Mouse (Mus musculus) granulocyte monocyte progenitor cell, adult 5-6 weeks (primary cell): Measurements from ENCODE around the gene Slc25a48. TPM values are rescaled to one million over a fixed set of nuclear protein-coding genes. Genes with fewer than 3 reads are reported as not detected.

Experiments used
- ATAC-seq: replicated peaks from 2 replicates; pipeline ENCODE4 v1.8.0; 2016; ENCODE audit warnings: mild to moderate bottlenecking, moderate TSS enrichment, inconsistent platforms; ENCODE audit not compliant: poor library complexity, severe bottlenecking
- total RNA-seq, 2 experiments: library from RNA; stranded (forward) in 1 of 2; stranded (reverse) in 1 of 2; fragments of 200-712, 200-1000 nt in 1 of 2; fragments of >200 nt in 1 of 2; fragmentation: Nextera tagmentation in 1 of 2; gene quantifications; 2 replicates each; pipeline ENCODE4 v1.2.3; 2014 to 2017

Gene Slc25a48
- total RNA-seq (2014; fragmentation: Nextera tagmentation) (not detected in 2 replicates), total RNA-seq (2017) (not detected in 2 replicates)

GRCm38 (mm10) chr13:56438211-56439075 is at the start of gene Slc25a48:
Gene Slc25a48 (plus strand): TSS chr13:56438355.
- ATAC-seq = peak; percentile 39

- no peak for ATAC-seq
These were observed 40.6 kb upstream of the Slc25a48 start for GRCm38 (mm10) chr13:56397572-56397971.

DNA sequence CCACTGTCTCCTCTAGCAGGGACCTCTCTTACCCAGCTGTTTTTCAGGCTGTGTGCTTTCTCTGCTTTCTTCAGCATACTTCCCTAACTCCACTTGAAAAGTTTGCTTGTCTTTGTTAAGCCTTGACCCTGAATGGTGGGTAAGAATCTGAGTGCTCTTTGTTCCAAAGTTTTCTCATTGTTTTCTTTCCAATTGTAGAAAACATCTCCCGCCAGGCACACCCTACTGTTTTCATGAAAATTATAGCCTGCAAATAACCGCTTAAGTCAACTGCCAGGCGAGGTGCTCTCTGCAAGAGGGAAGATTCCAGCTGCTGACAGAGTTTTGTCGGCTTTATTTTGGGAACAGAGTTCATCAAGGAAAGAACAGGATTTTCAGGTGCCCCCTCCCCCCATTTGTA is 37.0 kb upstream of the Slc25a48 start:
- ATAC-seq = no peak

- ATAC-seq = no peak
These were observed 34.6 kb upstream of the Slc25a48 start for GRCm38 (mm10) chr13:56403381-56404086.

DNA sequence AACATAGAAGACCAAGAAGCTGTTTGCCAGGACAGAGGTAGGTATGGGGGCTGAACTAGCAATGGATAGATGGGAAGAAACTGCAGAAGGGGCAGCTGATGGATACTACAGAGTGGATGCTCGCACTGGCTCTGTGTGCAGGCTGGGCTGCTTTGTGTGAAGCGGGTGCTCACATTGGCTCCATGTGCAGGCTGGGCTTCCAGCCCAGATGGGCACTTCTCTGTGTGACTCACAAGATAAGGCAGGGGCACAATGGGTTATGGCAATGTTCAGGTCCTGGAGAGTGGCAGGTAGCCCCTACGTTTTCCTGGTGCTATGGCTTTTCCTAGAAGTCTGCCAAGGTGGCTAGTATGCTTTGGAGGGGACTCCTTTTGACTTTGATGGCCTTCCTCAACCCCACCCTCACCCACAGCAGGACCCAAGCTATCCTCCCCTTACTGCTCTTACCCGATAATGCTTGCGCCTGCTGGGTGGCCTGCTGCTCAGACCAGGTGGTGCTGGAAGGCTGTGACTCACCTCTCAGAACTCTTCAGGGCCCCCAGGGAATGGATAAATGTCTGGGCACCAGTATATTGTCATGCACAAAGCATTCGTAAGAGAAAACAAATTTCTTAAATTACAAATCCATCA is 33.5 kb upstream of the Slc25a48 start:
- no peak for ATAC-seq

GRCm38 (mm10) chr13:56412286-56412873 is 25.8 kb upstream of the Slc25a48 start:
- ATAC-seq = no peak

- no peak for ATAC-seq
These were observed 19.3 kb upstream of the Slc25a48 start for GRCm38 (mm10) chr13:56418685-56419483.

- no peak for ATAC-seq
These were observed 18.6 kb upstream of the Slc25a48 start for GRCm38 (mm10) chr13:56419538-56419937.

DNA sequence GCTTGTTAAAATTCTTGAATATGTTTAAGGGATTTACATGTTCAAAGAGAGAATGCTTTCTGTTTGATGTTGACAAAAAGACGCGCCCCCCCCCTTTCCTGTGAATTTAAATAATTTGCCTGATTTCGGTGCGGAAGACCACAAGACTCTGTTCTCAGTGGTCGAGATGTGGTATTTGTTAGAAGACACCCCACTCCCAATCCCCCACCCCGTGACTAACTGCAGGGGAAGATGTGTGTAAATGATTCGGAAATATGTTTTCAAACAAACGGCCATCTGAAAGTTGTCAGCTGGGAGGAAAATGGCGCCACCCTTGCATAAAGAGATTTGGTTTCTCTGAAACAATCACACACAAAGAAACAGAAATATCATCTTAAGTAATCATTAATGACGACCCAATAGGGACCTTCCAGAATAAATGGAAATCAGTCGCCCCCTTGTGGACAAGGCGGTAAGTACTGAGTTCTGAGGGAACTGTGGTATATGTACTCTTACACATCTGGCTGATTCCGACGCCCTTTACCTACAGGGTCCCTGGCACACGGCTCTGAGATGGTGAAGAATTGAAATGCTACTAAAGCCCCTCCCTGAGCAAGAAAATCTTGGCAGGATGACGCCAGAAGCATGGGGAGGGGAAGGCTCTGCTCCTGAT is 16.0 kb upstream of the Slc25a48 start:
- peak; percentile 46; the same call in 1 of the 2 replicates for ATAC-seq

- ATAC-seq = no peak
These were observed 12.2 kb upstream of the Slc25a48 start for GRCm38 (mm10) chr13:56425931-56426330.

- ATAC-seq = no peak
These were observed 11.8 kb upstream of the Slc25a48 start, which contains the start of gene Gm3045 for GRCm38 (mm10) chr13:56426365-56426764. Gene Gm3045 (plus strand): TSS chr13:56426594.

GRCm38 (mm10) chr13:56428724-56429500 is 9.2 kb upstream of the Slc25a48 start:
- peak; percentile 81 for ATAC-seq

- ATAC-seq = no peak
These were observed 5.7 kb upstream of the Slc25a48 start for GRCm38 (mm10) chr13:56432496-56432895.

- peak; percentile 56; the same call in 1 of the 2 replicates for ATAC-seq
These were observed 4.7 kb upstream of the Slc25a48 start for GRCm38 (mm10) chr13:56433466-56433865.

DNA sequence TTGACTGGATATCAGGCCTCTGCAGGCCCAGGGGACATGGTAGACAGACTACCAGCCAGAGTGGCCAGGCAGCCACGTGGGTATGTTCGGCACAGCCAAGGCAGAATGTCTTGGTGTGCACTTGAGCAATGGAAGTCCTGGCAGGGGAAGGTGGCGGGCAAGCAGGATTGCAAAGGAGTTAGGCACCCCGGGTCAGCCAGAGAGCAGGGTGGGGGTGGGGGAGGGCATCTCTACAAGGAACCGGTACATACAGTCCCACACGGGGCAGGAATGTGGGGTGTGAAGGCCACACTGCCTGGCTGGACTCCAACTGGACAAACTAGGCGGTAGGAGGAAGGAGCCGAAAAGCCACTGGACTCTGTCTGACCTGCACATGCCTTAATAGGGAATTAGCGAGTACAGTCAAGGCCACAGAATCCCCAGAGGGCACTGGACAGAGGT is 3.8 kb upstream of the Slc25a48 start:
- no peak for ATAC-seq

- no peak for ATAC-seq
These were observed 2.4 kb upstream of the Slc25a48 start for GRCm38 (mm10) chr13:56435615-56436287.

DNA sequence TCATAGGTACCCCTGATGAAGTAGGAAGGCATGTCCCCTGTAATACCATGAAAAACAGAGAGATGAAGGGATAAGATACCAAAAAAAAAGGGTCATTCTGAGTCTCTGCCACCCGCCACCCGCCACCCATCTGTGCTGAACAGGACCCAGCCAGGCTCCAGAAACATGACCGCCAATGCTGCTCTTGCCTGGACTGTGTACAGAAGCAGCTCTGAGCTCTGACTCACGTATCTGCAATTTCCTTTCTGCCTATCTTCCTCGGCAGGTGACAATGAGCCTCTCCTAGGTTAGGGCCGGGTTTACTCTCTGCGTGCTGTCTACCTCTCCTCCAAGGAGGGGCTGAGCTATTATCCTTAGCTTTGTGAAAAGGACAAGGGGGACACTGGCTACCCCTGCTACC is 5.3 kb downstream of the Slc25a48 start:
- no peak for ATAC-seq

DNA sequence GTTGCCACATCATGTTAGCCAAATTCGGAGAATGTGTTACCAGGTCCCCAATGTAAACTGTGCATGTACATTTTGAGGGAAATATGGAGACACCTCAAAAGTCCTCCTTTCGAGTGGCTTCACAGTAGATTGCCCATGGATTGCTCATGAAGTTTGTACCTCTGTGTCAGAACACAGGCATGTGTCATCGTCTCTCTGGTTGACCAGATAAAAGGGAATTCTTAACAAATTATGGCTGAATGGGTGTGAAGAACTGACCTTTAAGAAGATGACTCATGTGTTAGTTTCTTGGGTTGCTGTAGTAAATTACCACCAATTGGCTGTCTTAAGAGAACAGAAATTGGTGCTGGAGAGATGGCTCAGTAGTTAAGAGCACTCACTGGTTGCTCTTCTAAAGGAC is 6.0 kb downstream of the Slc25a48 start:
- no peak for ATAC-seq
